Mouse (Mus musculus) stomach, postnatal 0 days (tissue): ENCODE data around the gene Tango6.

Experiments
- CTCF ChIP-seq: IDR thresholded peaks from 2 replicates; pipeline ENCODE4 v1.5.1; 2016; ENCODE audit warnings: antibody characterized with exemption, low read depth, mild to moderate bottlenecking, moderate library complexity
- EP300 ChIP-seq: optimal IDR thresholded peaks from 2 replicates; pipeline ENCODE3; 2016; ENCODE audit warnings: antibody characterized with exemption

GRCm38 (mm10) chr8:106819581-106819980 is 136.7 kb downstream of the Tango6 start:
- TF ChIP-seq EP300 (no peak), CTCF (no peak)
